Mouse (Mus musculus) cortical plate, adult 2 months (tissue): ENCODE measurements around the gene Ddx31.

Source experiments
- CTCF ChIP-seq: fragments of 200-500 bp; IDR thresholded peaks from 2 replicates; pipeline ENCODE4 v1.5.1; 2011; ENCODE audit warnings: mild to moderate bottlenecking, control low read depth, low read length; ENCODE audit not compliant: insufficient read depth; ENCODE audit errors: extremely low read depth
- POLR2A ChIP-seq: fragments of 200-500 bp; IDR thresholded peaks from 2 replicates; pipeline ENCODE4 v1.6.1; 2011; ENCODE audit warnings: mild to moderate bottlenecking, low read length, control low read depth; ENCODE audit not compliant: insufficient read depth; ENCODE audit errors: extremely low read depth

DNA sequence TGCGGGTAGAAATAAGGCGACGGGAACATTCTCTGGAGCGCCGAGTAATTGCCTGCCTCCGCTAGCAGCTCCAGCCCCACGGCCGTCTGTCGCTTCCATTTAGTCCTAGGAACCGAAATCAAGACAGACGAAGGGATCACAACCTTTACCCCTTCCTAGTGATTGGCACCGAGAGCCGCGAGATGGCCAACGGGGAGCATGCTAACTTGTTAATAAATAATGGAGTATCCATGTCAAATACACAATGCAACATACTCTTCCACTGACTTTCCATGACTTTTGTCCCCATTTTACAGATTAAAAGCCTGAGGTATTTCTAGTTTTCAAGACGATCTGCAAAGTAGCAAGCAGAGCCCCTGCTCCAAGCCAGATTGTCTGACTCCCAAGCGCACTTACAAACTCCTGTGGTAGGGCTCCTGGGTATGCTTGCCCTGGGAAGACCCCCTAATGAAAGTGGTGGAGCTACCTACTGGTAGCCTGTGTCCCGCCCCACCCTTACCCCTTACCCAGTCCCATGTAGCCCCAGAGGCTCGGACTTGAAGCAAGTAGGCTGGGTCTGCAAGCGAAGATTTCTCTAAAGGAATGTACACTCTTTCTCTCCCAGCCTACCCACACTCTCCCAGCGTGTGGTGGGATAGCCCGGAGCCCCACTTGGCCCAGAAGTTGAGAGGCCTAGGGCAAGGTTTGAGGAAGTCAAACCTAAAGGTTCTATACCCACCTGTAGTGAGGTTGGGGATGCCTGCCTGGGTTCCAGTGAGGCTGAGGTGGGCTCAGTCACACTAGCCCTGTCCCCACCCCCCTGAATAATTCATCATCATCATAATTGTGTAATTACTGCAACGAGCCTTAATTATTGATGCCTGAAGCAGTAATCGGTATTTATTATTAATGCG is 69.9 kb downstream of the Ddx31 start:
- no peak for TF ChIP-seq POLR2A
- no peak for TF ChIP-seq CTCF
